Mouse (Mus musculus) inflammation-experienced regulatory T-cells, adult 6 months (primary cell): Measurements from ENCODE around the gene Igfals. TPM values are rescaled to one million over a fixed set of nuclear protein-coding genes. Genes with fewer than 3 reads are reported as not detected.

Experiments
- ATAC-seq: one replicate; pipeline ENCODE4 v1.8.0; 2017
- polyA plus RNA-seq, 3 experiments: library from polyadenylated mRNA; unstranded; fragments of 100-300 nt; shearing (Covaris generic); gene quantifications; one replicate each; pipeline ENCODE4 v1.2.1; 2017

The Igfals gene
- polyA plus RNA-seq, result not detected

DNA sequence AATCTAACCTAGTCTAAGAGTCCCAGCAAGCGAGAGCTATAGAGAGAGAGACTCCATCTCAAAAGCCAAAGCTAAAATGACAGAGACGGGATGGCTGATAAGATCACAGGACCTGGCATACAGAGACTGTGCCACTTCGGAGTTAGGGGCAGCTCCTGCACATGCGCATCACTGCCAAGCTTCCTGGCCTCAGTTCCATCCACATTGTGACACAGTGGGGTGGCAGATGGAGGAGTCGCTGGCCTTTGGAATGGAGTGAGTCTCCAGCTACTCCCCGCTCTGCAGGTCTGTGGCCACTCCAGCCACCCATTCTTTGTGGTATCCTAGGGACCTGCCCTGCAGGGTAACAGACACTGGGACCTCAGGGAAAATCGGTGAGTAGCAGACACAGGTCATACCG lies at the start of gene Igfals:
Gene Igfals, plus strand, starts transcription at position 222 of the 400 bp plus-strand sequence.
- ATAC-seq, result no peak

DNA sequence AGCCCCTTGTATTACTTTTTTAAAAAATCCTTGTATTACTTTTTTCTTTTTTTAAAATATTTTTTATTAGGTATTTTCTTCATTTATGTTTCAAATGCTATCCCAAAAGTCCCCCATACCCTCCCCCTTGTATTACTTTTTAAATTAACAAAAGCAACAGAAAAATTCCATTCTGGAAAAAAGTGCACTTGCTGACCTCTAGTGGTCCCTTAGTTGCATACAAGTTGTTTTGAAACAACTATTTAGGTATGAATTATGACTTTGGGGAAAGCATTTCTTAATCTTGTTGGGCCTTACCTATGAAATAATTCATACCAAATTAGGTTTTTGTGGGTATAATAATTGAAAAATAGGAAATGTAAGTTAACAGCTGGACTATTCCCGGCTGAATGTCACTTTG lies 48.3 kb upstream of the Igfals start:
- ATAC-seq, result no peak

DNA sequence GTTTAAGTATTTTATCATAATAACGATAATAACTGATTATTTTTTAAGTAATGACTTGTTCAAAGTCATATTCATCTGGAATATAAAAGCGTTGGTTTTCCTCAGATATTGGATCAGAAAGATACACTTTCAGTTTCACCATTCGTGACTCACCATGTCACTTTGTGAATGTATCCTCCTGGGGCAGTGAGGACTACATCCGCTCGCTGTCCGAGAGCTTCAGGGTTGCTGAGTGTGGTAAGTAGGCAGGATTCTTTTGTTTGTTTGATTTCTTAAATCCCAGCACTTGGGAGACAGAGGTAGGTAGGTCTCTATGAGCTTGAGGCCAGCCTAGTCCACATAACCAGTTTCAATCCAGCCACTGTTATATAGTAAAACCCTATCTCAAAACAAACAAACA lies 47.6 kb upstream of the Igfals start:
- no peak for ATAC-seq

DNA sequence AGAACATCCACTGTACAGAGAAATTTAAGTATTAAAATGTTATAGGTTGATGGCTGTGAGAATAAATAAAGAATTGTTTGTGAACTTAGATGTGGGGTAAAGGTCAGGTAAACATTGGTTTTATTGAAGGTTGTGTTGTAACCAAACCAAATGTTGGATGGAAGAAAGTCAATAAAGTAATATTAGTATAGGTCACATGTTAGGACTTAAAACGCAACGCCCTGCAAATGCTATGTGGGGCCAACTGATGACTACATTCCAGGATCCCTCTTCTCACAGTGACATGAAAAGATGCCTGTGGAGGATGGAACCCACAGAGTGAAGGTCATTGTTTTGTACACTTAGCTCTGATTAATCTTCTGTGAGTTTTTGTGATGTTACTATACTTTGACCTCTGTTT lies 46.3 kb upstream of the Igfals start:
- no peak for ATAC-seq

DNA sequence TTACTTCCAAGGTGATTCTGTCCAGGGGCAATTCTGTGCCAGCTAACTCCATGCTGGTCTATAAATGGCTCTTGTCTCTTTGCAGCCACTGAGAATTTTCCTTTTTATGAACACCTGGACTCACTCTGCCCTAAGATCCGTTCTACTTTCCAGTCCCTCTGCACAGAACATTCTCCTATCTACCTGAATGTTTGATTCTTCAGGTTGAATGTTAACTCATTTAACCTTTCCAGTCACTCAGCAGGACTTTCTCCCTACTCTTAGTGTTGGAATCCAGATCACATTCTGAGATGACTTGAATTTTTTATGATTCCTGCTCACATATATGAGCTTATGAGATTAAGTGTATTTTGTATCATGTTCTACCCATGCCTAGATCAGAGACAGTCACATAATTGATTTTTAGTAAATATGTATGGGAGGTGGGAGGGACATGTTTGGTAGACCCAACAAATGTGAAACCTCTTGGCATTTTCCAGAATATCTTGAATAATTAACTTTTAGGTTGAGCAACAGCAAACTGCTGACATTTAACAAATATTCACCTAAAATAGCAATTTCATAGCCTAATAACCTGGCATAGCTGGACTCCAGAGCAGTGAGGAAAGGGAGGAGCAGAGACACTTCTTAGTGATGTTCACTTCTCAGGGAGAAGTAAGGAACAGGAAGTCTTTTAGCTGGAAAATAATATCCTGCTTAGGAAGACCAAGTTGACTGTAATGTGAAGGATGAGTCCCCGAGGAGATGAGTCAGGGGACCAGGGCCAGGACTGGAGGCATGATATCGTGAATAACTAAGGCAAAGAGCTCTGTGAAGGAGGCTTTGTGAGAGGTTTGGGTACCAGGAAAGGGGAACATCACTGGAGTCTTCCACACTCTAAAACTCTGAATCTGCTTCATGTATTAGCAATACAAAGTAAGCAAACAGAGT lies 44.2 kb upstream of the Igfals start:
- ATAC-seq, result no peak

DNA sequence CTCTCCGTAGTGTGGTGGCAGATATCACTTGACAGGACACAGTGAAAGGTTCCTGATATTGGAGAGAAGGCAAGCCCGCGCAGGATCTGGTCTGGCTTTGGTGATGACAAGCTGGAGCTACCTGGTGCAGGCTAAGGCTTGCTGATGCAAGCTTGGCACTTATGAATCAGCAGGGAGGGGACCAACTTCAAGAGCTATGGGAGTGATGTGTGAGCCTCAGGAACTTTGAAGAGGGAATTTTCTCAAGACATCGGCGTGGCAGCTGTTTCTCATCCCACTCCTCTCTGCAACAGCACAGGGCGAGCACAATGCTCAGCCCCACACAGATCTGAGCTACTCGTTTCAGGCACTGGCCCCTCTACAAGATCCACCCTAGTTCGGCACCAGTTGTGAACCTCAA lies 26.0 kb upstream of the Igfals start, which contains the start of gene Hagh:
Gene Hagh, plus strand, starts transcription at position 302 of the 400 bp plus-strand sequence.
- ATAC-seq, result no peak

DNA sequence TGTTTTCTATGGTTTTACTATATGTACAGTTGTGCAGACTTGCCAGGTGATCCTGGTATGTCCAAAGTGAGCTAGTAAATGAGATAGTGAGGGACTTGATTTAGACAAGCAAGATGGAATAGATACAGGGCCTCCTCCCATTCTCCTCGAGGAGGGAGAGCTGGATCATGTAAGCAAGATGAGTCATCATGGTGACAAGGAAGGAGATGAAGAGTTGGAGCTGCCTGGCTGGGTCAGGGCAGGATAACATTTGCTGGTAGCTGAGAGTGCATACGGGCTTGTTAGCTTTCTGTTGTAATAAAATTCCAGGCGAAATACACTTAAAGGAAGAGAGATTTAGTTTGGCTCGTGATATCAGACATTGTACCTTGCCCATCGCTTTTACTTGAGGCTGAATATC lies 25.5 kb upstream of the Igfals start:
- no peak for ATAC-seq

DNA sequence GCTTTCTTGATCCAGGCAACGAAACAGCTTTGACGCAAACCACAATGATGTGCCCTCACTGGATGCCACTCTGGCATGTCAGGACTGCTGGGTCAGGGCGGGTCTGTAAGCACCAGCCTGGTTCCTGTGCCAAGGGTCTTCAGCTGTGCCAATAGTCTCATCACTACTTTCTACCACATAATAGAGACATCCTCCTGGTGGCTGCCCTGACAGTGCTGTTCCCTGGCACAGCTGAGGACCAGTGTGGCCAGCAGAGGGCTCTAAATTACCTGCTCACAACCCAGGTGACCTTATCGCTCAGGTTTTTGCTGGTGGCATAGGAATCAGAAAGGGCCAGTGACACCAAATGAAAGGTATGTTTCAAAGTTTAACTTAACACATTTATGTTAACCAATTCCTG lies 24.7 kb upstream of the Igfals start:
- no peak for ATAC-seq

DNA sequence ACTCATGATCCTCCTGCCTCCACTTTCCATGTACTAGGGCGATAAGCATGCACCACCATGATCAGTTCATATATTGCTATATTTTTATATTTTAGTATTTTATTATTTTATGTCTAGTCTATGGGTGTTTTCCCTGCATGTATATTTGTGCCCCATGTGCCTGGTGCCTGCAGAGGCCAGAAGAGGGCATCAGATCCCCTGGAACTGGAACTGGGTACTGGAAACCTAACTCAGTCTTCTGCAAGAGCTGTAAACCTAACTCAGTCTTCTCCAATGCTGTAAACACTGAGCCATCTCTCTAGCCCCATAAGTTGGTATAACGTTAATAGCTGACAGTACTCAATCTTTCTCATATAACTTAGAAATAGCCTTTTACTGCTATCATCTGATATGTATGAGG lies 23.2 kb upstream of the Igfals start:
- no peak for ATAC-seq

DNA sequence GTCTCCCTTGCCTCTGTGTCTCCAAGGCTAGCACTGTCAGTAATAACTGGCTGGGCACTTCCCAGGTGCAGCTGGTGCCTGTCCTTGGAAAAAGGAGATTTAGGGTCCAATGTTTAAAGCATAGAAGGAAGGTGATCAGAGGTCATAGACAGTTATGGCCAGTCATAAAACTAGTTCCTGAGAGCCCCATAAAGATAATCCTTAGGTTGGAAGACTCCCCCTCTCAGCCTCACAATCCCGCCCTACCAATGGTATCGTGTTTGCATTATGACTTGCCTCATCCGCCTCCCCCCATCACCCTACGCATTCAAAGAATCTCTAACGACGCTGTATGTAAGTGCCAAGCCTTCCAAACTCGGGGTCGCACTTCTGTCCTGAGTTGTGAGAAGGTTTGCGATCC lies 21.3 kb upstream of the Igfals start:
- ATAC-seq, result no peak

DNA sequence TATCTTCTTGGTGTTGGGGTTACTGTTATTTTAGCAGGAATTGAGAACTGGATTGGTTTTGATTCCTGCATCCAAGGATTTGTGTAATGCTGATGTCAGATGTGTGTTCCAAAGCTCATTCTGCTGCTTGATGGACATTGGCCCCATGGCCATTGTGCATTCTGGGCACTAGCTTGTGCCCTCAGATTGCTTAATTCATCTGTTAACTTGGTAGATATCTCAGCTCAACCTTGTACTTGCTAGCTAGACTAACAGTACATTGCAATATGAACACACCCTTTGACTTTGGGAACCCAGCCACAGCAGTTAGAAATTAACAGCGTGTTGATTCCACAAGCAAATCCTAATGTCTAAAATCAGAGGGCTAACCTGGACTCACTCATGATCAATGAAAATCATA lies 18.4 kb upstream of the Igfals start:
- ATAC-seq, result no peak

DNA sequence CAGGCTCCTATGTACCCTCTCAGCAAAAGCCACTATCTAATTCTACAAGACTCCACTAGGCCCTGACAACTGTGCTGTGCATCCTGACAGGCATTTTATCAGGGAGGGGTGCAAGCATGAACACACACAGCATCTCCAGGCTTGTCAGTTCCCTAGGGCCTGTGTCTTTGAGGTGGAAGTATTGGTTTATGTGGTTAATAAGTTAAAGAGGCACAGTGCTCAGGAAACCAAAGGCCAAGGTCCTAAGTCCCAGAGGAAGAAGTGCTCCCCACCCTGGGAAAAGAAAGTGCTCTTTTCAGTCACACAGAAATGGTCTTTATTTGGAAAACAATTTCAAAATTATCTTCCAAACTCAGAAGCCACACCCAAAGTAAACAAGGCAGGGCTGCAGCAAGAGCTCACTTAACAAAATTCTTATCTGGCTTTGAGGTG lies 17.2 kb upstream of the Igfals start:
- no peak for ATAC-seq

DNA sequence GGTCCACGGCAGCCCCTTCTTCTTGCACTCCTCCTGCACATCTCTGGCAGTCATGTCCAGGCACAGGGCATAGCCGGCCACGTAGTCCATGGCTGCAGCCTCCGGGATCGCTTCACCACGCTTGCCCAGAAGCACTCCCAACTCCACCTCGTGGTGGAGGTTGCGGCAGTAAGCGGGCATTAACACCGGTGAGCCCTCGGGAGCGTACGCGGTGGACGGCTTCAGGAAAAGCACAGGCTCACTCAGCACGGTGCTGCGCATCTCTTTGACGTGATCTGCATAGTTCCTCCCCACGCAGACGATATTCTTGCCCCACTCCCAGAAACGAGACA lies 16.1 kb upstream of the Igfals start:
- no peak for ATAC-seq

DNA sequence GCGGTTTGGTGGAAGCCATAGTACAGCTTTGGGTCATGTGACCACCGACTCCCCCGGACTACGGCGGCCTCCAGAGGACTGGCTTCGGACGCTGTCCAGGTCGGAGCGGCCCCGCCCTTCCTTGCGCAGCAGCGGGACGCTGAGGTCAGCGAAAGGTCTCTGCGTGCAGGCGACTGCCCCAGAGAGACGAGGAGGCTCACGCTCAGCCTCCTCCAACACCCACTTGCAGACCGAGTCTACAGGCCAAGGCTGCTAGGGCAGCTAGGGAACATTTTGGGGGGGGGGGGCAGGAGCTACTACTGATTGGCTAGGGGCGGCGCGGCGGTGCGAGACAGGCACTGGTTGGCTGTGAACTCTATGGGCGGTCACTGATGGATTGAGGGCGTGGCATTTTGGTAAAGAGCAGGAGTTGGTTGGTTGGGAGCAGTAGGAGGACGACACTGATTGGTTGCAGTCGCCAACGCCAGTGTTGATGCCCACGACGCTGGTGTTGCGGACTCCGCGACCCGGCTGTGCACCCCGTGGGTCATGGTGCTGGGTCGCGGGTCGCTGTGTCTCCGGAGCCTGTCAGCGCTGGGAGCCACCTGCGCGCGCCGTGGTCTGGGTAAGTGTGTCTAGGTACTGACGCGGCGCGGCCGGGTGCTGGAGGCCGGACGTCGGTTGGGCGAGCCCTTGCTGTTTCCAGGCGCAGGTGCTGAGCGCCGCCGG lies 15.6 kb upstream of the Igfals start, which contains the start of gene Fahd1:
Gene Fahd1, minus strand, starts transcription at position 300 of the 708 bp plus-strand sequence.
- peak; percentile 99 for ATAC-seq

DNA sequence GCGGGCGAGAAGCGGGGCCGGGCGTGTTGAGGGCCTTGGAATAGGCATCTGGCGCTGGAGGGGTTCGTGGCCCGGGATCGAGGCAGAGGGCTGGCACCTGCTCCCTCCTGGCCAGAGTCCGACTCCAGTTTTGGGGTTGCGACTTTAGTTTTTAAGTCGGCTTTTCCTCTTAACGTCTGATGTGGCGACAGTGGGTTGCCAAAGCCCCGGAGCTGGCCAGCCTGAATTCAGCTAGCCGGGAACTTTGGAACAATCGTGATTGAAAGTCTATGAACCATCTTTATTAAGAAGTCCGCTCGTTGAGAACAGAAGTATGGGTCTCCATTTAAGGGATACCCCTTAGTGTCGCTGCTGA lies 15.0 kb upstream of the Igfals start:
- ATAC-seq, result no peak

DNA sequence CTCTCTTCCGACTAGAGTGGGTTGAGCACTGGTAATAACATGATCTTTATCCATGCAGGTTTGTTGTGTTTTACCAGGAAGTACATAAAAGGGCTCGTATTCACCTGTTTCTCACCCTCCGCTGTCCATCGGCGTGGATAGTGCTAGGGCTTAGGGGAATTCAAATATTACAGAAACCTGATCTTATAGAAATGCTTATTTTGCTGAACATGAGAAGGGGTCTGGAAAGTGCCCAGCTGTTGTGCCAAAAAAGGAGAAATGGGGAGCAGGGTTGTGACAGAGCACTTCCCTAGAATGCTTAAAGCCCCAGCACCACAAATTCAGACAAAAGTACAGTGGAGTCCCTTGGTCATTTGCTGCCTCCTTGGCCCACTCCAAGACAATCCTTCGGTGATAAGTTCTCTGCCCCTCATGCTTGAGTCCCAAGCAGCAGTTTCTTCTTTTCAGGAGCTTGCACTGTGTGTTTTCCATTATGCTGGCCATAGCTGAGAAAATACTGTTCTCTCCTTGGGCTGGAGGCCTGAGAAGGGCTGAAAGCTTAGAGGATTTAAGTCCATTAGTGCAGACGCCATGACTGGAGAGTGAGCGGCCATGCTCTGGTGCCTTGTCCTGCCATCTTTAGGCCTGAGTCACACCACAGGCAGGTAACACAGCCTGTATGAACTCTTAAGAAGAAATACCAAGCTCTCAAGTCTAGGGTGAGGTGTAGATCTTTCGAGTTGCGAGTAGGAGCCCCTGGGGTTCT lies 14.2 kb upstream of the Igfals start:
- ATAC-seq, result no peak

DNA sequence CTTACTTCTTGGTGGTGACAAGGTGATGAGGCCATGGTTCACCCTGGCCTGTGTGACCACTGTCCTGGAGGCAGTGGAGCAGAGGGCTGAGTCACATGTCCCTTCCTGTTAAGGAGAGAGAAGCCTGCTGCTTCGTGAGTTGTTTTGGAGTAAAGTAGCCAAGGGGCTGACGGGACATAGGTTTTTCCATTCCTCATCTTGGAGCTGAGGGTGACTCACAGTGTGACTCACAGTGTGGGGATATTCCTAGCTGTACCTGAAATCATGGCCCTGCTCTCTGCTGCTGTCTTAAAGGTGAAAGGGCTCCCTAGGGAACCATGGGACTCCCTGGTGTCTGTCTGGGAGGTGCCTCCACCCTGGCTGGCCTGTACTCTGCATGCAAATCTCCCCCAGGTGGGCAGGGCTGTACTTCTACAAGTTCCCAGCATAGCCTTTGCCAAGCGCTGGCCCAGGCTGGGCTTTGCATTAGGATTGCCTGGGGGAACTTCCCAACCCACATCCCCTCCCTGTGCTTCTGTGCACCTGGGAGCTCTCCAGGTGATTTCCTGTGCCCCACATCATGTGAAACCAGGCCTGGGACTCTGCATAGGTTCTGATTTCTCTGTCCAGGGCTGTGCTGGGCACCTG lies 9.8 kb upstream of the Igfals start:
- ATAC-seq, result no peak

DNA sequence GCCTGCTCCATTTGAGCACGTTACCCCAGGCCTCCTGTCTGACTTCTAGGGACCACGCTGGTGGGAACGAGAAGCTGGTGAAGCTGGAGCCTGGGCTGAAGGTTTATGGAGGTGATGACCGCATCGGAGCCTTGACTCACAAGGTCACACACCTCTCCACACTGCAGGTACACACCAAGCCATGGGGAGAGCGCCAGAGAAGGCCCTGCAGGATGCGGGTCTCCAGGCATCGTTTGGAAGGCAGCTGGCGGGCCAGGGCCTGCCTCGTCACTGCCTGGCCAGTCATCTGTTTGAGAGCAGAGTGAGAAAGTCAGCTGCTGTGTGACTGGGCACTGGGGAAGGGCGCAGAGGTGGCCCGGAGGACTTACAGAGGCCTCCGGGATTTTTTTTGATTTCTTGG lies 9.2 kb upstream of the Igfals start:
- ATAC-seq, result no peak

DNA sequence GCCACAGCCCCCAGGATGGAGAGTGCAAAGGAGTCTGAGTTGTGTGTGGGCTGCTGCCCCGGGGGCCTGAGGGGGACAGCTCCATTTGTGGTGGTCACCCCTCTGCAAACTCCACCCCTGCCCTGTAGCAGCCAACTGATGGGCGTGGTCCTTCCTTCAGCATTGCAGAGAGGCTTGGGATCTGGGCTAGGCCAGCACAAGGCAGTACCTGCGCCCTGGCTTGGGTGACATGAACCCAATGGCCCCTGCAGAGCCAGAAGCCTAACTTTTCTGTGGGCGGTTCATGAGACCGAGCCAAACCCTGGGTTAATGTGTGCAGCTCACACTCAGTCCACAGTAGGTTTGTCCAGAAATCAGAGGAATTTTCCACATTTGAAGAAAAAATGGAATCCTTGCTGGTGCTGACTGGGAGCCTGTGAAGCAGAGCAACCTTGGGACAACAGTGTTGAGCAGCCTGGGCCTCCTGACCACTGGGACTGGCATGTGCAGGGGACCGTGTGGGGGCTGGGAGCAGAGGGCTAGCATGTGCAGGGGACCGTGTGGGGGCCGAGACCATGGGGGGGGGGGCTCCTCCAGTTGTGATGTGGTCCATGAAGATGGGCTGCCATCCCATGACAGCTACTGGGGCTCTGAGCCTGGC lies 7.8 kb upstream of the Igfals start:
- ATAC-seq, result no peak

DNA sequence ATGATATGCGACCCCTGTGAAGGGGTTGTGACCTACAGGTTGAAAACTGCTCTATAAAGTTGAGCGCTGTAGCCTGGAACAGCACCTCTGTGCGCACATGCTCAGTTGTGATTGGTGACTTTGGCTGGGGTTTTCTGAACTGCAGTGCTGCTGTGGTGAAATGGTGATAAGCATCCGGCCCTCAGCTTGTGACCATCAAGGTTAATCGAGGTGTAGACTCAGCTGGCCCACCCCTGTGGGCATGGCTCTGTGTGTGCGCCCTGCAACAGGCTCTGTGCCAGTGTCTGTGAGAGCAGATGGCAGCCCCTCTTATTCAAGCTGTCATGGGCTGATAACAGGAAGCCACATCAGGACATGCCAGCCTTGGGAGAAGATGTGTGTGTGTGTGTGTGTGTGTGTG lies 6.8 kb upstream of the Igfals start:
- ATAC-seq, result no peak

DNA sequence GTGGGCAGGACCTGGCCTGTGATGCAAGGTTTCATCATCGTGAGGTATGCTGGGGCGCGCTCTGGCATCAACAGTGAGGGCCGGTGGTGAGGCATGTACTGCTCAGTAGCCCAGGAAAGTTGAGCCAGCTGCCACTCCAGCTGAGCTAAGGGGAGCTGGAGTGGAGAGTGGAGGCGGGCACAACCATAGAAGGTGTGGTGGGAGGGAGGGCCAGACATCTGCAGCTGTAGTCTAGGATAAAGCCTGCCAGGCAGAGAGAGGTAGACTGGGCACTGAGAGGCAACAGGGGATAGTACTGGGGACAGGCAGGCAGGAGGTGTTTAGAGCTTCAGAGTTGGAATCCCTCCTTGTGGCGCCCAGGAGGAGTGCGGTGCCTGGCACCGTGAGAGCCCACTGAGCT lies 5.7 kb upstream of the Igfals start:
- ATAC-seq, result no peak

DNA sequence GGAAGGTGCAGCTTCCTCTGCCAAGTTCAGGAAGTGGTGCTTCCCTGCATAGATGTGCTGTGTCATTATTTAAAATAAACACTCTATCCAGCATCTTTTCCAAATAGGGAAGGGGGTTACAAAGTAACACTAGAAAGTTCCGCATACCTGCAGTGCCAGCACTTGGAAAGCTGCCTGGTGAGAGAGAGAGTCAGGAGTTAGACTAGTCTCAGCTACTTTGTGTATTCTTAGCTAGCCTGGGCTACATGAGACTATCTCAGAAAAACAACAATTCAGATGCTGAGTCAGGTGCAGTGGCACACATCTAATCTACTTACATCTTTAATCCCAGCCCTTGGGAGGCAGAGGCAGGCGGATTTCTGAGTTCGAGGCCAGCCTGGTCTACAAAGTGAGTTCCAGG lies 4.0 kb upstream of the Igfals start:
- ATAC-seq, result no peak
